Mouse (Mus musculus) layer of hippocampus, adult 9-10 months (tissue): ENCODE data around the gene Hvcn1.

ENCODE experiments used
- DNase-seq: peaks from one replicate; pipeline ENCODE4 v3.0.0; 2022; ENCODE audit warnings: low spot score

Gene Hvcn1

GRCm38 (mm10) chr5:122268858-122269604 is 62.4 kb downstream of the Hvcn1 start:
- DNase-seq: no peak

DNA sequence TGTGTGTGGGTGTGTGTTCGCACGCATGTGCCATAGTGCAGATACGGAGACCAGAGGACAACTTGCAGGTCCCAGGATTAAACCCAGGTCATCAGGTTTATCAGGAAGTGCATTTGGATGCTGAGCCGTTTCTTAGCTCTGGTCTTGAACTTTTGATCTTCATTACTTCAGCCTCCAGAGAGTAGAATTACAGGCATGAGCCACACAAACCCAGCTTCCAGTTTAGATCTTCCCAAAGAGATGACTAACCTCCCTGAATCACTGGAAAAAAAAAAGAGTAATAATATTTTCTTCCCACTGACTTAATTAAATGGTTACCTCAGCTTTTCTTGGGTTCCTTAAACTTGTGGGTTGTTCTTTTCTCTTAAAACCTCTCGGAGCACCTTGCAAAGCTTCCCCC is 66.2 kb downstream of the Hvcn1 start:
- no peak for DNase-seq

DNA sequence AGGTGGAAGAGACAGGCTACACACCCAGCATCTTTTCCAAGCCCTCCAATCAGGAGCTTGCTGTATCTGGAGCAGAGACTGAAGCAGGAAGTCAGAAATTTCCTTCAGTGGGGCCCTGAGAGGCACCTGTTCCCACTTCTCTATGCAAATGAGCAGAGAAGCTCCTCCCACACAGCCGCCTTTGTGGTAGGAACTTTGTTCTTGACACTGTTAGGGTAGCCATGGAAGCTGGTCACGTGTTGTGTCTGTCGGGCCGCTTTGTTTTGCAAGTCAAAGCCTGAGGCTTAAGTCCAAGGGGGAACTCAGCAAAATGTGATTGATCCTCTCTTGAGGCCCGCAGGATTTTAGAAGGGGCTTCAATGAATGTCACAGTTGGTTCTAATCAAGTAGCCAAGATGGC is 68.2 kb downstream of the Hvcn1 start:
- no peak for DNase-seq

DNA sequence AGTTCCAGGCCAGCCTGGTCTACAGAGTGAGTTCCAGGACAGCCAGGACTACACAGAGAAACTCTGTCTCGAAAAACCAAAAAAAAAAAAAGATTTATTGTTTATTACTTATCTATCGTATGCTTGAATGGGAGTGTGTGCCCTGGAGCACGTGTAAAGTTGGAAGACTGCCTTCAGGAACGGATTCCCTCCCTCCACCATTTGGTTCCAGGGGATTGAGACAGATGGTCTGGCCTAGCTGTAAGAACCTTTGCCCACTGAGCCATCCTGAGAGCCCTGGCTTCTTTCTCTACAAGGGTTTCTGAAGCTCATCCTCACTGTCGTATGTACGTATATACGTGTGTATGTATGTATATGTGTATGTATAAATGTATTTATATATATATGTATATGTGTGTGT is 72.3 kb downstream of the Hvcn1 start:
- no peak for DNase-seq

DNA sequence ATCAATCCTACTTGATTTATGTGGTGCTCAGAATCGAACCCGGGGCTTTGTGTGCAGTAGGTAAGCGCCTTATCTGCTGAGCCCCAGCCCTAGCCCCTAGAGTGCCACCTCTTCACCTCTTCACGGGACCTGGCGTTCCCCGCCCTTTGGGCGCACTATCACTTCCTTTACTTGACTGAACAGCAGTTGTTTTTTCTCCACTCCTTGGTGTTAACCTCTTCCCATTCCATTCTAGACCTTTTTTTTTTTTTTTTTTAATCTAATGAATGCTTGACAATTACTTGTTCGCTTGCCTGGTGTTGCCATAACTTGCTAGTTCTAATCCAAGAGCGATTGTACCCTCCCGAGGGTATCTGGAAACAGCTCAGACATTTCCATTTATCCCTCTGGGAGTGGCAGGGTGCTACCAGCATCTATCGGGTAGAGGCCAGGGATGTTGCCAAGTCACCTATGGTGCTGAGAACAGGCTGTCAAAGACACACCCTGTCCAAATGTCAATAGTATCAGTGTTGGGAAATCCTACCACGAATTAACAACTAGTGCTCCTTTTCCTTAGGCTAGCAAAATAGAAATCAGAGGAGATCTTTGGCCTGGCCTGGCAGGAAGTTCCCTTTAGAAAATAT is 73.3 kb downstream of the Hvcn1 start:
- DNase-seq: no peak

GRCm38 (mm10) chr5:122280422-122280826 is 73.8 kb downstream of the Hvcn1 start:
- DNase-seq: no peak

DNA sequence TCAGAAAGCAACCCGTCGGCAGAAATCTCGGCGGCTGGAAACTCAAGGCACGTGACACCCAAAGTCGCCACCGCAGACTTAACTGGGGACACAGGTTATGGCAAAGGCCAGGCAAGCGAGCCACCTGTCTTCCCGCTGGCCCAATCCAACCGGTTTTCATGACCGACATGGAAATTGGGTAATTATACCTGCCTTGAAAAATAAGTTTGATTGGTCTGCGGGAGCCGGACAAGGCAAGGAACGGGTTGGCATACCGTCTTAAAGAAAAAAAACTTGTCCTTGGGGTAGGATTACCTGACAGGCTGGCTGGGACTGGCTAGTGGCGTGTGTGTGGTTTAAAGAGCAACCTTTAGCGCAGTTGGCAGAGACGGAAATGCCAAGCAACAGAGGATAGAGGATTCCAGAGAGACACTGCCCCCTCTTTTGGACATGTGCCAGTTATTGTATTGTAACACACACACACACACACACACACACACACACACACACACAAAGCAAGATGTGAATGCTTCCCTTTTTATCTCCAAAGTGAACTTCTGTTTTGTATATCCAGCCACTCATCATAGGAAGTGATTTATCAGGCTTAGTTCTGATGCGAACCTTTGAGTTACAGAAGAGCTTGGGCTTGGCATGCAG is 74.3 kb downstream of the Hvcn1 start:
- no peak for DNase-seq

- DNase-seq: no peak
Observed at GRCm38 (mm10) chr5:122283828-122284182, 77.2 kb downstream of the Hvcn1 start.

DNA sequence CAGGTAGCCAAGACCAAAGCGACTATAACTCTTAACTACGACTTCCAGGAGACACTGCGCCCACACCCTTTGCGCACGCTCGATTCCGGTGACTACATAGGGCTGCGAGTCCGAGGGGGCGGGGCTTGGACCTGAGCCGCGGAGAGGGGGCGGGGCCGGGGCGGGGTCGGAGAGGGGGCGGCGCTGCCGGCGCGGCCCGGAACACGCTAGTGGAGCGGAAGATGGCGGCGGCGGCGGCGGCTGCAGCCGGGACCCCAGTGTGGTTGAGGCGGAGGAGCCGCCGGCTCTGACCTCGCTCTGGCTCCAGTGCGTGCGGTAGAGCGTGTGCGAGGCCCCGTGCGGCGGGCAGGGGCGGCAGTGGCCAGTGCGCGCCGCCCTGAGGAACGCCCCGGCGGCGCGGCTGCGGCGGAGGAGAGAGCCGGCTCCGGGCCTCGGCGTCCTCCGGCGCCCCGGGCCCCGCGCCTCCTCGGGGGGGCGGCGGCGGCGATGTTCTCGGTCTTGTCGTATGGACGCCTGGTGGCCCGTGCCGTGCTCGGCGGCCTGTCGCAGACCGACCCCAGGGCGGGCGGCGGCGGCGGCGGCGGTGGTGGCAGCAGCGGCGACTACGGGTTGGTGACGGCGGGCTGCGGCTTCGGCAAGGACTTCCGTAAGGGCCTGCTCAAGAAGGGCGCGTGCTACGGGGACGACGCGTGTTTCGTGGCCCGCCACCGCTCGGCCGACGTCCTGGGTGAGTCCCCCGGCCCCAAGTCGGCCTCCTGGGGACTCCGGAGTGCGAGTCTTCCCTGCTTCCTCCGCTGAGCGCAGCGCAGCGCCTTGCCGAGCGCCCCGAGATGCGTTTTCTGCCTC is 77.8 kb downstream of the Hvcn1 start, which contains the start of gene Pptc7:
TSS of gene Pptc7 (plus strand) at position 183 of the 846 bp plus-strand sequence.
- peak; percentile 67 for DNase-seq

DNA sequence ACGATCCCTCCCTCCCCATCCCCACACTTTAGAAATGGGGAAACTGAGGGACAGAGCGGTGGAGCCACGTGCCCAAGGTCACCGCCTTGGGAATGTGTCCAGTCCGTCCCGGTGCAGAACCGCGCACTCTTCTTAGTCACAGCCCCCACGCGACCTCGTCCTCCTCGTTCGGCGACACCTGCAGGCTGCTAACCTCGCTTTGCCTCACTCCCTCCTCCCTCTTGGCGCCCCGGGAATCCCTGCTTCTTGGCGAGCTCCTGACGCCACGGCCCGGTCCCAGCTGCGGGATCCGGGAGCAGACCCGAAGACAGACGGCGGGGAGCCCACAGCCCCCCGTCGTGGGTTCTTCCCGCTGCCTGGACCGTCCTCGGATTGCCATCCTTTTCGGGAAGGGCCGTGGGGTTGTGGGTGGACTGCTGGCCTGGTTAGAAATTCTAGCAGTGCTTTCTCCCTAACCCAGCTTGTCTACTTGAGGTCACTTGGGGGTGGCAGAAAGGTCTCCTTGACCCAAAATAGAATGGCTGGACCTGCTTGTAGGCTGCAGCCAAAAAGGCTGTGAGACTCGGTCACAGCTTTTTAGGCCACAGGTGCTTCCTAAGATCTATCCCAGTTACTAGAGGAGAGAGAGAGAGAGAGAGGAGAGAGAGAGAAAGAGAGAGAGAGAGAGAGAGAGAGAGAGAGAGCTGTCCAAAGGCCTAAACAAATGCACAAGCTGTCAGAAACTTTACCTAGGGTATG is 78.6 kb downstream of the Hvcn1 start:
- DNase-seq: no peak

- no peak for DNase-seq
Observed at GRCm38 (mm10) chr5:122285767-122286150, 79.2 kb downstream of the Hvcn1 start.

DNA sequence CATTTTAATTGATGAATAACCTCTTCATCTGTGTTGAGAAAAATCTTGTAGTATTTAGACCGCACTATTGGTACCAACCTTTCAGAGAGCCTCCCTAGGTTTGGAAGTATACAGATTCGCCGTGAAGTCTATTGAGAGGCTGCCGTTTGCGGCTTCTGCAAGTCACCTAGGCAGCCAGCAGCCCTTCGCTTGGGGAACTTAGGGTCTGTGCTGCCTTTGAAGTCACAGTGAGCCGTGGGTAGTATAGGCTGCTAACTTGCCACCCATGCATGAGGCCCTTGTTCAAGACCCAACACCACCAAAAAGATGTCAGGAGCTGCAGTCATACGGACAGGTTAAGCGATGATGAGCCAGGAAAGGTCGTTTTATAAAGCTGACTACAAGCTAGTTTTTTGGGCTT is 79.6 kb downstream of the Hvcn1 start:
- no peak for DNase-seq

- DNase-seq: no peak
Observed at GRCm38 (mm10) chr5:122287026-122287425, 80.4 kb downstream of the Hvcn1 start.

DNA sequence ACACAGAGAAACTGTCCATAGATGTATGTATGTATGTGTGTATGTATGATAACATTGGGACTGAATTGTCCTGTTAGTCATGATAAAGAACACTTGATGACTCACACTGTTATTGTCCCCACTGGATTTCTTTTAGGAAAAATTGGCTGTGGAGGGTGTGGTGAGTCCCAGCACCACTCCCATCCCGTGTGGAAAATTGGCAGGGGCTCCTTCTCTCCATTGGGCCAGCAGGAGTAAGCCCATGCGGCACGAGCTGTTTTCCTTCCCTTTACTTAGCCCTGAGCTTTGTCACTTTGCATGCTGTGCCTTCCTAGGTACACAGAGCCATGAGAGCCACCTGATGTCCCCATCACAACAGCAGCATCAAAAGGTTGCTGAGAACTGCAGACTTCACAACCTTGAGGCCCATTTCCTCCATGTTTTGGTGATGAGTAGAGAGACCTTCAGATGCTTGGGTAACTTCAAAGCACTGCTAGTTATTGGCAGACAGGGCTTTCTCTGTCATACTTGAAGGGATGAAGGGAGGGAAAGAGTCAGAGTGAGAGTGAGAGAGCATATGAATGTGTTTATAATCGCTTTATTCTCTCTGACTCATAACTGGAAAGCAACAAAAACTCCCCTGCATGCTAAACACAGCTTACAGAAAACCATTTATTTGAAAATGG is 81.7 kb downstream of the Hvcn1 start:
- DNase-seq: no peak

- DNase-seq: no peak
Observed at GRCm38 (mm10) chr5:122291149-122291548, 84.5 kb downstream of the Hvcn1 start.
